Mouse (Mus musculus) T-cell, adult 2 months (primary cell): ENCODE data around the gene Smarcc1.

Experiments
- DNase-seq: peaks from one replicate; pipeline ENCODE4 v3.0.0; 2022; ENCODE audit warnings: low spot score

The Smarcc1 gene

GRCm38 (mm10) chr9:110230395-110231071 is 113.0 kb downstream of the Smarcc1 start:
- no peak for DNase-seq

- no peak for DNase-seq
These were observed 117.5 kb downstream of the Smarcc1 start for GRCm38 (mm10) chr9:110234962-110235361.

GRCm38 (mm10) chr9:110243221-110243833 is 125.8 kb downstream of the Smarcc1 start, which contains the start of gene Cspg5:
Gene Cspg5, plus strand, starts transcription at chr9:110243783.
- DNase-seq, result no peak

GRCm38 (mm10) chr9:110244567-110244888 is 127.0 kb downstream of the Smarcc1 start:
- no peak for DNase-seq

GRCm38 (mm10) chr9:110244889-110245589 is 127.5 kb downstream of the Smarcc1 start:
- peak; percentile 10 for DNase-seq

GRCm38 (mm10) chr9:110245590-110246320 is 128.2 kb downstream of the Smarcc1 start:
- DNase-seq, result peak; percentile 17

GRCm38 (mm10) chr9:110246321-110246640 is 128.8 kb downstream of the Smarcc1 start:
- no peak for DNase-seq

GRCm38 (mm10) chr9:110247049-110247448 is 129.5 kb downstream of the Smarcc1 start:
- DNase-seq, result no peak

- no peak for DNase-seq
These were observed 131.4 kb downstream of the Smarcc1 start for GRCm38 (mm10) chr9:110248861-110249260.

GRCm38 (mm10) chr9:110249823-110250543 is 132.5 kb downstream of the Smarcc1 start:
- DNase-seq, result no peak

- DNase-seq, result no peak
These were observed 133.3 kb downstream of the Smarcc1 start for GRCm38 (mm10) chr9:110250776-110251175.

- DNase-seq, result no peak
These were observed 138.0 kb downstream of the Smarcc1 start for GRCm38 (mm10) chr9:110255407-110256019.

GRCm38 (mm10) chr9:110258646-110259045 is 141.1 kb downstream of the Smarcc1 start:
- DNase-seq, result no peak

- DNase-seq, result no peak
These were observed 141.6 kb downstream of the Smarcc1 start for GRCm38 (mm10) chr9:110259118-110259517.

GRCm38 (mm10) chr9:110263181-110263580 is 145.7 kb downstream of the Smarcc1 start:
- no peak for DNase-seq

- no peak for DNase-seq
These were observed 147.5 kb downstream of the Smarcc1 start for GRCm38 (mm10) chr9:110264991-110265390.

- DNase-seq, result no peak
These were observed 150.9 kb downstream of the Smarcc1 start for GRCm38 (mm10) chr9:110268416-110268815.

- no peak for DNase-seq
These were observed 154.8 kb downstream of the Smarcc1 start for GRCm38 (mm10) chr9:110272330-110272729.

- DNase-seq, result no peak
These were observed 156.0 kb downstream of the Smarcc1 start for GRCm38 (mm10) chr9:110273507-110273906.

- peak; percentile 6 for DNase-seq
These were observed 158.4 kb downstream of the Smarcc1 start for GRCm38 (mm10) chr9:110275882-110276281.

- no peak for DNase-seq
These were observed 159.9 kb downstream of the Smarcc1 start for GRCm38 (mm10) chr9:110277431-110277881.
